Mouse (Mus musculus) gastrocnemius, postnatal 14 days (tissue): ENCODE measurements at regions not wholly inside any gene's neighbourhood (a gene's known extent, or its start where the extent isn't known, plus 50 kb on each side); places are given as distances from the start of the nearest gene placed in this dataset.

Experiments used
- DNase-seq: peaks from one replicate; pipeline ENCODE4 v3.0.0; 2021; ENCODE audit warnings: mixed read lengths
- intact Hi-C: fragments of 180-260 bp; cut with DNase I; formaldehyde crosslinking; loops from one replicate; pipeline ENCODE4 v1.15.1; 2025; ENCODE audit warnings: low total_unique reads

GRCm38 (mm10) chr12:55939281-55940142 lies 103.4 kb downstream of the Brms1l start:
- intact Hi-C loops, result no loop called here
- DNase-seq, result no peak

- intact Hi-C loops, result no loop called here
- no peak for DNase-seq
Measured at GRCm38 (mm10) chr12:55934172-55934571, 98.0 kb downstream of the Brms1l start.

GRCm38 (mm10) chr12:55933417-55933816 lies 97.3 kb downstream of the Brms1l start:
- no peak for DNase-seq

GRCm38 (mm10) chr12:55930468-55930867 lies 94.3 kb downstream of the Brms1l start:
- DNase-seq, result no peak
- intact Hi-C loops, result no loop called here

More at GRCm38 (mm10) chr12:55933417-55933816, 97.3 kb downstream of the Brms1l start:
- intact Hi-C loops, result no loop called here

- no peak for DNase-seq
- intact Hi-C loops, result no loop called here
Measured at GRCm38 (mm10) chr12:55926974-55927321, 90.8 kb downstream of the Brms1l start.

- no peak for DNase-seq
- intact Hi-C loops, result no loop called here
Measured at GRCm38 (mm10) chr12:55926276-55926973, 90.3 kb downstream of the Brms1l start.
